Mouse (Mus musculus) left cerebral cortex, adult 2 months (tissue): Measurements from ENCODE around the gene Xpo4. TPM values are rescaled to one million over a fixed set of nuclear protein-coding genes. Genes with fewer than 3 reads are reported as not detected.
A peak's percentile ranks its signal among the peaks of the same experiment; 100 is the strongest.
"Not testable (repeated sequence)": the region's sequence is repeated elsewhere in the genome, so short reads cannot be mapped to it uniquely, and the experiment has no call there.

ENCODE experiments used
- DNase-seq, 2 experiments: peaks; one replicate each; pipeline ENCODE4 v3.0.0; 2021 to 2022; ENCODE audit warnings: low spot score in 2 of 2, mixed read lengths in 1 of 2; ENCODE audit errors: extremely low spot score in 1 of 2
- H3K27ac ChIP-seq: fragments of 200-600 bp; 2 replicates; pipeline ENCODE4 v1.8.1; 2022
- H3K4me3 ChIP-seq: fragments of 200-600 bp; 2 replicates; pipeline ENCODE4 v1.8.1; 2022
- CTCF ChIP-seq: fragments of 200-600 bp; IDR thresholded peaks from 2 replicates; pipeline ENCODE4 v1.8.1; 2022; ENCODE audit warnings: antibody characterized with exemption, mild to moderate bottlenecking, moderate library complexity
- intact Hi-C: fragments of 180-260 bp; cut with DNase I; formaldehyde crosslinking; loops from one replicate; pipeline ENCODE4 v1.15.1; 2025
- total RNA-seq, 2 experiments: library from RNA; stranded (reverse); gene quantifications; 2 replicates each; pipeline ENCODE4 v1.2.3; 2021

Gene Xpo4
- total RNA-seq, 2 experiments from 2014 or later = 14.2 to 14.6 TPM

GRCm38 (mm10) chr14:57696066-57696465 lies 30.8 kb upstream of the Xpo4 start:
- no peak for TF ChIP-seq CTCF
- DNase-seq = no peak
- Histone ChIP-seq H3K4me3 (no peak overlapping the region), H3K27ac (no peak overlapping the region)
- intact Hi-C loops = no loop called here

- H3K4me3 ChIP-seq = no peak overlapping the region
- DNase-seq = no peak
- H3K27ac ChIP-seq = no peak overlapping the region
- intact Hi-C loops = no loop called here
- peak; percentile 17 for TF ChIP-seq CTCF
These were observed 30.3 kb upstream of the Xpo4 start for GRCm38 (mm10) chr14:57695550-57695949.

- no peak for TF ChIP-seq CTCF
- no peak for DNase-seq
- intact Hi-C loops = no loop called here
- Histone ChIP-seq H3K4me3 (no peak overlapping the region), H3K27ac (no peak overlapping the region)
These were observed 29.0 kb upstream of the Xpo4 start for GRCm38 (mm10) chr14:57694246-57694645.

GRCm38 (mm10) chr14:57692517-57693130 lies 27.4 kb upstream of the Xpo4 start:
- no peak for DNase-seq
- TF ChIP-seq CTCF = no peak
- Histone ChIP-seq H3K4me3 (no peak overlapping the region), H3K27ac (no peak overlapping the region)
- intact Hi-C loops = no loop called here

GRCm38 (mm10) chr14:57691316-57691715 lies 26.1 kb upstream of the Xpo4 start:
- H3K27ac ChIP-seq = no peak overlapping the region
- DNase-seq = no peak
- H3K4me3 ChIP-seq = no peak overlapping the region
- intact Hi-C loops = no loop called here
- no peak for TF ChIP-seq CTCF

- no peak for TF ChIP-seq CTCF
- Histone ChIP-seq H3K27ac (no peak overlapping the region), H3K4me3 (no peak overlapping the region)
- no peak for DNase-seq
- intact Hi-C loops = no loop called here
These were observed 25.5 kb upstream of the Xpo4 start for GRCm38 (mm10) chr14:57690681-57691080.

GRCm38 (mm10) chr14:57688066-57688465 lies 22.8 kb upstream of the Xpo4 start:
- DNase-seq, H3K4me3 ChIP-seq, H3K27ac ChIP-seq: not testable (repeated sequence)
- intact Hi-C loops = loop anchor here (10.0 kb wide), 1 partner anchor 137 kb away; the partner anchor contains the start of genes Mrpl57 and Ska3

GRCm38 (mm10) chr14:57687441-57687840 lies 22.2 kb upstream of the Xpo4 start:
- no peak overlapping the region for H3K4me3 ChIP-seq
- DNase-seq = no peak
- intact Hi-C loops = loop anchor here (10.0 kb wide), 1 partner anchor 137 kb away; the partner anchor contains the start of genes Mrpl57 and Ska3
- H3K27ac ChIP-seq = no peak overlapping the region
- TF ChIP-seq CTCF = no peak

GRCm38 (mm10) chr14:57686647-57687046 lies 21.4 kb upstream of the Xpo4 start:
- no peak for TF ChIP-seq CTCF
- no peak for DNase-seq
- intact Hi-C loops = loop anchor here (10.0 kb wide), 1 partner anchor 138 kb away; the partner anchor contains the start of genes Mrpl57 and Ska3
- H3K4me3 ChIP-seq = no peak overlapping the region
- H3K27ac ChIP-seq = no peak overlapping the region

GRCm38 (mm10) chr14:57684579-57684978 lies 19.3 kb upstream of the Xpo4 start:
- peak in 1 of 2 experiments; percentile 35 for DNase-seq
- Histone ChIP-seq H3K4me3 (no peak overlapping the region), H3K27ac (no peak overlapping the region)
- peak; percentile 77 for TF ChIP-seq CTCF
- intact Hi-C loops = loop anchor here (5.0 to 10.0 kb wide), 2 partner anchors 113 to 140 kb away; partner anchors contain the start of genes Mrpl57, Sap18 and Ska3

GRCm38 (mm10) chr14:57682751-57683150 lies 17.5 kb upstream of the Xpo4 start:
- H3K4me3 ChIP-seq = no peak overlapping the region
- no peak overlapping the region for H3K27ac ChIP-seq
- intact Hi-C loops = loop anchor here (5.0 to 10.0 kb wide), 2 partner anchors 115 to 142 kb away; partner anchors contain the start of genes Mrpl57, Sap18 and Ska3
- DNase-seq = no peak
- no peak for TF ChIP-seq CTCF

GRCm38 (mm10) chr14:57679958-57680535 lies 14.8 kb upstream of the Xpo4 start:
- peak; percentile 93 for TF ChIP-seq CTCF
- Histone ChIP-seq H3K4me3 (no peak overlapping the region), H3K27ac (no peak overlapping the region)
- intact Hi-C loops = loop anchor here (1.0 to 10.0 kb wide), 6 partner anchors 67 to 1435 kb away; partner anchors contain the start of genes Gm49361, Mrpl57, Sap18 and Ska3
- DNase-seq = peak; percentile 81 to 84
